Mouse (Mus musculus) limb, embryonic 13.5 days (tissue): Measurements from ENCODE around the gene Mob3a. TPM values are rescaled to one million over a fixed set of nuclear protein-coding genes. Genes with fewer than 3 reads are reported as not detected.
A peak's percentile ranks its signal among the peaks of the same experiment; 100 is the strongest.
"Not testable (repeated sequence)": the region's sequence is repeated elsewhere in the genome, so short reads cannot be mapped to it uniquely, and the experiment has no call there.

Experiments used
- ATAC-seq: fragments of 200-750 bp; cut with Nextera tagmentation; 2 replicates; pipeline ENCODE4 v1.8.0; 2017; ENCODE audit warnings: low read depth, moderate number of reproducible peaks, moderate TSS enrichment; ENCODE audit not compliant: low FRiP score
- H3K27ac ChIP-seq: fragments of 300-500 bp; sonication (generic); 2 replicates; pipeline ENCODE4 v1.5.1; 2015; ENCODE audit warnings: inconsistent platforms, mild to moderate bottlenecking, moderate library complexity
- H3K27me3 ChIP-seq: fragments of 300-500 bp; sonication (generic); 2 replicates; pipeline ENCODE4 v1.6.1; 2015; ENCODE audit warnings: mild to moderate bottlenecking, inconsistent platforms
- H3K36me3 ChIP-seq: fragments of 300-500 bp; sonication (generic); 2 replicates; pipeline ENCODE4 v1.6.1; 2015; ENCODE audit warnings: inconsistent platforms, mild to moderate bottlenecking, moderate library complexity
- H3K4me1 ChIP-seq: fragments of 300-500 bp; sonication (generic); 2 replicates; pipeline ENCODE4 v1.6.1; 2015; ENCODE audit warnings: inconsistent platforms
- H3K4me2 ChIP-seq: fragments of 300-500 bp; sonication (generic); replicated peaks from 2 replicates; pipeline ENCODE4 v1.6.1; 2015; ENCODE audit warnings: inconsistent platforms, mild to moderate bottlenecking, moderate library complexity
- H3K4me3 ChIP-seq: fragments of 300-500 bp; sonication (generic); 2 replicates; pipeline ENCODE4 v1.5.1; 2015; ENCODE audit warnings: moderate library complexity, mild to moderate bottlenecking, inconsistent platforms
- H3K9ac ChIP-seq: fragments of 300-500 bp; sonication (generic); 2 replicates; pipeline ENCODE4 v1.6.1; 2015; ENCODE audit warnings: mild to moderate bottlenecking, inconsistent platforms
- H3K9me3 ChIP-seq: fragments of 300-500 bp; sonication (generic); 2 replicates; pipeline ENCODE4 v1.6.1; 2016; ENCODE audit warnings: inconsistent platforms
- WGBS: fragments of 180-500 bp; shearing (Covaris S2); methylation state at CpG from one replicate; pipeline ENCODE4 v1.1.7; 2015; 5-methylcytosine and 5-hydroxymethylcytosine counted together
- polyA plus RNA-seq: library from polyadenylated mRNA; unstranded; fragments of >200 nt; fragmentation: Nextera tagmentation; extraction: Ambion mirVana; gene quantifications from 2 replicates; pipeline ENCODE4 v1.2.1, GENCODE M21; 2015

Gene Mob3a
- polyA plus RNA-seq, 1 experiment from 2014 or later: 55.3 TPM

GRCm38 (mm10) chr10:80655406-80656129 lies 46.2 kb downstream of the Mob3a start:
- ATAC-seq: peak; percentile 51
- 1% methylated on average over 12 of the region's 12 CpGs for WGBS
- Histone ChIP-seq H3K27ac (peak overlapping the region; percentile 59; the same call in 1 of the 2 replicates), H3K4me1 (peaks cover 29% of the 10 kb centered on the region), H3K4me3 (peak overlapping the region; percentile 71), H3K9me3 (no peaks in the 10 kb centered on the region), H3K4me2 (peak overlapping the region; percentile 90), H3K27me3 (no peaks in the 10 kb centered on the region), H3K9ac (peak overlapping the region; percentile 94), H3K36me3 (peaks cover 12% of the 10 kb centered on the region)

GRCm38 (mm10) chr10:80654866-80655265 lies 46.9 kb downstream of the Mob3a start:
- WGBS: 84% methylated on average over 6 of the region's 6 CpGs
- Histone ChIP-seq H3K27me3 (no peaks in the 10 kb centered on the region), H3K4me3 (peak overlapping the region; percentile 71), H3K36me3 (peaks cover 16% of the 10 kb centered on the region), H3K9ac (peak overlapping the region; percentile 94), H3K4me2 (peak overlapping the region; percentile 90), H3K27ac (no peak overlapping the region), H3K9me3 (no peaks in the 10 kb centered on the region), H3K4me1 (peaks cover 29% of the 10 kb centered on the region)
- no peak for ATAC-seq

DNA sequence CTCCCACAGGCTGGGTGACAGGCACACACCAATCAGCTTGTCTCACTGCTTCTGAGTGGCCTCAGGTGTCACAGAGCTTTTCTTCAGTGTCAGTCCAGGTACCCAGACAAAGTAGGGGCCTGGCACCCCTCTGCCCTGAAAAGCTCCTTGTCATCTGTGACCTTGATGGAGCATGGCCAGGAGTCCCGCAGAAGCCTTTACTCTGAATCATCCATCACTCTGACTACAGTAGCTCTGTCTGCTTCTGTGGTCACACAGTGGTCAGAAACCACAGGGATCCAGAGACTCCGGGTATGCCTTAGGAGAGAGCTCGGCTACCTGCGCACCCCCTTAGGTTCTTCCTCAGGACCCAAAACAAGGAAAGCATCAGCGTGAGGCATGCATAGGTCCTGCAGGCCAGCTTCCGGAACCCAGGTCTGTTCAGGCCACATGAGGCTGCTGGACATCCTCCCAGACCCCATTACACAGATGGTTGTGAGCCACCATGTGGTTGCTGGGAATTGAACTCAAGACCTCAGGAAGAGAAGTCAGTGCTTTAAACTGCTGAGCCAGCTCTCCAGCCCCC lies 48.5 kb downstream of the Mob3a start:
- H3K4me1 ChIP-seq: peaks cover 28% of the 10 kb centered on the region
- no peak overlapping the region for H3K27ac ChIP-seq
- no peak overlapping the region for H3K4me3 ChIP-seq
- H3K9me3 ChIP-seq: no peaks in the 10 kb centered on the region
- ATAC-seq: no peak
- 86% methylated on average over 6 of the region's 6 CpGs for WGBS
- H3K27me3 ChIP-seq: no peaks in the 10 kb centered on the region
- 0 out of 2 replicates have a peak overlapping the region, but pooled peaks have one; percentile 4 for H3K9ac ChIP-seq
- H3K36me3 ChIP-seq: peaks cover 27% of the 10 kb centered on the region
- no peak overlapping the region for H3K4me2 ChIP-seq

- no peak overlapping the region for H3K4me3 ChIP-seq
- H3K4me1 ChIP-seq: peaks cover 14% of the 10 kb centered on the region
- no peak overlapping the region for H3K4me2 ChIP-seq
- H3K9ac ChIP-seq: no peak overlapping the region
- ATAC-seq: no peak
- H3K27ac ChIP-seq: no peak overlapping the region
- H3K36me3 ChIP-seq: peaks cover 53% of the 10 kb centered on the region
- WGBS: 92% methylated on average over 10 of the region's 10 CpGs
- H3K9me3 ChIP-seq: no peaks in the 10 kb centered on the region
- no peaks in the 10 kb centered on the region for H3K27me3 ChIP-seq
Observed at GRCm38 (mm10) chr10:80650392-80650791, 51.4 kb downstream of the Mob3a start.

DNA sequence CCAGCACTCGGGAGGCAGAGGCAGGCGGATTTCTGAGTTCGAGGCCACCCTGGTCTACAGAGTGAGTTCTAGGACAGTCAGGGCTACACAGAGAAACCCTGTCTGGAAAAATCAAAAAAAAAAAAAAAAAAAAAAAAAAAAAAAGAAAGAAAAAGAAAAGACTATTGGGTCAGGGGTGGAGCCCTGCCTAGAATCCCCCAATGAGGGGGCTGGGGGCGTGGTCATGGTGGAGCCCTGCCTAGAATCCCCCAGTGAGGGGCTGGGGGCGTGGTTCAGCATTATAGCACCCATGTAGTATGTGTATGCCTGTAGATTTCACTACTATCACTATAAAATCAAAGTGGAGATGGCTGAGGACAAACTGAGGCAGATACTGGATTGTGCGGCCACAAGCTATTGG lies 51.9 kb downstream of the Mob3a start:
- peaks cover 58% of the 10 kb centered on the region for H3K36me3 ChIP-seq
- not testable (repeated sequence) for H3K9ac ChIP-seq, H3K4me1 ChIP-seq

DNA sequence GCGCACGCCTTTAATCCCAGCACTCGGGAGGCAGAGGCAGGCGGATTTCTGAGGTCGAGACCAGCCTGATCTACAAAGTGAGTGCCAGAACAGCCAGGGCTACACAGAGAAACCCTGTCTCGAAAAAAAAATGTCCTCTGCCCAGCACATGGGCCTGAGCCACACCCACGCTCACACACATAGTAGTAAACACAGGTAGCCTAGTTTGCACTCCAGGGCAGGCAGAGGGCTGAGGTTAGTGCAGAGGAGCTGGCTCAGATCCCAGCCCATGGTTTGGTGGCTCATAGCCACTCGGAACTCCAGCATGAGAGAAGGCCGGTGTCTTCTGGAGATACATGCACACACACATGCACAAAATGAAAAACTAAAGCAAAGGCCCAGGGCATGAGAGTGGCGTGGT lies 54.8 kb downstream of the Mob3a start:
- ATAC-seq: no peak
- peaks cover 84% of the 10 kb centered on the region for H3K36me3 ChIP-seq

More for the DNA sequence above, 51.9 kb downstream of the Mob3a start:
- H3K4me2 ChIP-seq, H3K4me3 ChIP-seq, H3K27ac ChIP-seq, ATAC-seq, H3K27me3 ChIP-seq, H3K9me3 ChIP-seq: not testable (repeated sequence)
- WGBS: 83% methylated on average over 6 of the region's 6 CpGs

DNA sequence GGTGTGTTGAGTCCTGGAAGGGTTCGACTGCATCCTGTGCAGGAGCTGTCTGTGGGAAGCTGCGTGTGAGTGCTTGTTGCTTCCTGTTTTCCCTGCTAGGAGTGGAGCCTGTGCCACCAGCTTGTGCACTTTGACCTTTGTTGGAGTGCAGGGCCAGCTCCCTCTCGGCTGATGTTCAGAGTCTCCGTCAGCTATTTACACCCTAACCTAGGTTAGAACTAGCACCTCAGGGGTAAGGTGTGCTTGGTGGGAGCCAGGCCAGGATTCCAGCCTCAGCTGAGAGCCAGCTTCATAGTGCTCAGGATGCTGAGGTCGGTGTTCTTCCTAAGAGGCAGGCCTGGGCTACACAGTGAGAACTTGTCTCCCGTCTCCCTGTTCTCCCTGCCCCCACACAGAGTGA lies 66.4 kb downstream of the Mob3a start:
- Histone ChIP-seq H3K4me3 (no peak overlapping the region), H3K27me3 (no peaks in the 10 kb centered on the region), H3K9ac (no peak overlapping the region), H3K4me1 (no peaks in the 10 kb centered on the region), H3K4me2 (no peak overlapping the region), H3K9me3 (no peaks in the 10 kb centered on the region), H3K27ac (no peak overlapping the region), H3K36me3 (peaks cover 88% of the 10 kb centered on the region)
- WGBS: 89% methylated on average over 6 of the region's 6 CpGs
- ATAC-seq: no peak

More for the DNA sequence above, 54.8 kb downstream of the Mob3a start:
- Histone ChIP-seq H3K4me1 (no peaks in the 10 kb centered on the region), H3K4me3 (no peak overlapping the region), H3K9ac (no peak overlapping the region), H3K27me3 (no peaks in the 10 kb centered on the region), H3K4me2 (no peak overlapping the region), H3K9me3 (no peaks in the 10 kb centered on the region), H3K27ac (no peak overlapping the region)
- WGBS: 91% methylated on average over 10 of the region's 10 CpGs

Other genes with a start within 250 kb of the Mob3a start
- gene Onecut3, start 207.1 kb downstream of the Mob3a start, polyA plus RNA-seq: not detected in 2 replicates
- 0.29 and 0.33 TPM in 2 replicates for gene Atp8b3, start 162.9 kb downstream of the Mob3a start, polyA plus RNA-seq
- 28.3 and 28.7 TPM in 2 replicates for gene Rexo1, start 140.4 kb downstream of the Mob3a start, polyA plus RNA-seq
- 9.3 and 10.0 TPM in 2 replicates for gene Klf16, start 124.7 kb downstream of the Mob3a start, polyA plus RNA-seq
- gene Abhd17a, start 111.6 kb downstream of the Mob3a start, polyA plus RNA-seq: 80.9 and 83.0 TPM in 2 replicates
- 83.9 and 92.0 TPM in 2 replicates for gene Scamp4, start 99.1 kb downstream of the Mob3a start, polyA plus RNA-seq
- 7.6 and 8.8 TPM in 2 replicates for gene Adat3, start 99.1 kb downstream of the Mob3a start, polyA plus RNA-seq
- 3.7 and 5.6 TPM in 2 replicates for gene Gm49322, start 96.0 kb downstream of the Mob3a start, polyA plus RNA-seq
- gene Csnk1g2, start 79.1 kb downstream of the Mob3a start, polyA plus RNA-seq: 148 and 159 TPM in 2 replicates
- gene Btbd2, start 44.9 kb downstream of the Mob3a start, polyA plus RNA-seq: 77.8 and 83.5 TPM in 2 replicates
- gene Mknk2, start 23.9 kb downstream of the Mob3a start, polyA plus RNA-seq: 86.1 and 87.8 TPM in 2 replicates
- 24.2 and 25.6 TPM in 2 replicates for gene Izumo4, start 207 bp upstream of the Mob3a start, polyA plus RNA-seq
- gene Ap3d1, start 40.3 kb upstream of the Mob3a start, polyA plus RNA-seq: 74.5 and 80.0 TPM in 2 replicates
- gene Dot1l, start 53.2 kb upstream of the Mob3a start, polyA plus RNA-seq: 19.2 and 20.2 TPM in 2 replicates
- 73.0 and 77.4 TPM in 2 replicates for gene Sf3a2, start 96.2 kb upstream of the Mob3a start, polyA plus RNA-seq
- 127 and 128 TPM in 2 replicates for gene Plekhj1, start 96.6 kb upstream of the Mob3a start, polyA plus RNA-seq
- gene Amh, start 103.3 kb upstream of the Mob3a start, polyA plus RNA-seq: not detected in 2 replicates
- gene Jsrp1, start 111.5 kb upstream of the Mob3a start, polyA plus RNA-seq: 4.5 and 5.2 TPM in 2 replicates
- 1,885 and 1,910 TPM in 2 replicates for gene Oaz1, start 124.7 kb upstream of the Mob3a start, polyA plus RNA-seq
- gene Lingo3, start 142.1 kb upstream of the Mob3a start, polyA plus RNA-seq: 0.92 and 1.3 TPM in 2 replicates
- gene Lsm7, start 153.2 kb upstream of the Mob3a start, polyA plus RNA-seq: 310 and 314 TPM in 2 replicates
- gene Sppl2b, start 153.3 kb upstream of the Mob3a start, polyA plus RNA-seq: 49.0 and 54.1 TPM in 2 replicates
- gene Tmprss9, start 169.9 kb upstream of the Mob3a start, polyA plus RNA-seq: 0.06 and 0.08 TPM in 2 replicates
- 306 and 335 TPM in 2 replicates for gene Timm13, start 199.0 kb upstream of the Mob3a start, polyA plus RNA-seq
- 54.6 and 63.2 TPM in 2 replicates for gene Lmnb2, start 216.3 kb upstream of the Mob3a start, polyA plus RNA-seq
- 32.3 and 32.7 TPM in 2 replicates for gene Gadd45b, start 228.1 kb upstream of the Mob3a start, polyA plus RNA-seq